Mouse (Mus musculus): Measurements from ENCODE around the gene Gsap.
"Not testable (repeated sequence)": the region's sequence is repeated elsewhere in the genome, so short reads cannot be mapped to it uniquely, and the experiment has no call there.

Gsap gene

GRCm38 (mm10) chr5:21320138-21320537 is 134.1 kb downstream of the Gsap start:
- DNase-seq (ENCODE audit: low read depth, low spot score), result no peak

GRCm38 (mm10) chr5:21326494-21326893 is 140.4 kb downstream of the Gsap start:
- DNase-seq (ENCODE audit: low read depth, low spot score), result peak; percentile 17

- no peak for DNase-seq (ENCODE audit: low read depth, low spot score)
Observed at GRCm38 (mm10) chr5:21328560-21328959, 142.5 kb downstream of the Gsap start.

GRCm38 (mm10) chr5:21329672-21330665 is 143.9 kb downstream of the Gsap start:
- no peak for DNase-seq (ENCODE audit: low read depth, low spot score)

- no peak for DNase-seq (ENCODE audit: low read depth, low spot score)
Observed at GRCm38 (mm10) chr5:21331656-21332055, 145.6 kb downstream of the Gsap start.

- DNase-seq (ENCODE audit: low read depth, low spot score), result no peak
Observed at GRCm38 (mm10) chr5:21332119-21332518, 146.1 kb downstream of the Gsap start.

GRCm38 (mm10) chr5:21342265-21342664 is 156.2 kb downstream of the Gsap start:
- not testable (repeated sequence) for DNase-seq (ENCODE audit: low read depth, low spot score)

GRCm38 (mm10) chr5:21348366-21348765 is 162.3 kb downstream of the Gsap start:
- no peak for DNase-seq (ENCODE audit: low read depth, low spot score)

GRCm38 (mm10) chr5:21351678-21352077 is 165.6 kb downstream of the Gsap start:
- no peak for DNase-seq (ENCODE audit: low read depth, low spot score)

GRCm38 (mm10) chr5:21358648-21359047 is 172.6 kb downstream of the Gsap start:
- no peak for DNase-seq (ENCODE audit: low read depth, low spot score)

- no peak for DNase-seq (ENCODE audit: low read depth, low spot score)
Observed at GRCm38 (mm10) chr5:21363343-21363742, 177.3 kb downstream of the Gsap start.

All from retina, postnatal 7 days (tissue).